Mouse (Mus musculus) skeletal muscle tissue, adult 2 months (tissue): ENCODE data around the gene Rpl28.
A peak's percentile ranks its signal among the peaks of the same experiment; 100 is the strongest.

Experiments
- DNase-seq: peaks from one replicate; pipeline ENCODE4 v3.0.0-alpha.2; 2012; ENCODE audit warnings: low read depth, low spot score

Rpl28 gene

GRCm38 (mm10) chr7:4830476-4830875, 37.8 kb downstream of the Rpl28 start:
- DNase-seq: no peak

- no peak for DNase-seq
Measured at GRCm38 (mm10) chr7:4835631-4836327, 43.1 kb downstream of the Rpl28 start.

- peak; percentile 23 for DNase-seq
Measured at GRCm38 (mm10) chr7:4836351-4836792, 43.7 kb downstream of the Rpl28 start.

- DNase-seq: no peak
Measured at GRCm38 (mm10) chr7:4837639-4838038, 45.0 kb downstream of the Rpl28 start.

- DNase-seq: no peak
Measured at GRCm38 (mm10) chr7:4842077-4842476, 49.4 kb downstream of the Rpl28 start.

GRCm38 (mm10) chr7:4842634-4843131, 50.0 kb downstream of the Rpl28 start:
- DNase-seq: no peak

- no peak for DNase-seq
Measured at GRCm38 (mm10) chr7:4843604-4844244, 51.0 kb downstream of the Rpl28 start.

- DNase-seq: no peak
Measured at GRCm38 (mm10) chr7:4844245-4844916, 51.7 kb downstream of the Rpl28 start, which contains the start of gene Shisa7. TSS of gene Shisa7 (minus strand) at chr7:4844696.
